Mouse (Mus musculus): ENCODE results near the gene Hoxd11. TPM values are rescaled to one million over a fixed set of nuclear protein-coding genes. Genes with fewer than 3 reads are reported as not detected.
A peak's percentile ranks its signal among the peaks of the same experiment; 100 is the strongest.

Gene Hoxd11
- polyA plus RNA-seq, 1 experiment from 2014 or later: not detected

DNA sequence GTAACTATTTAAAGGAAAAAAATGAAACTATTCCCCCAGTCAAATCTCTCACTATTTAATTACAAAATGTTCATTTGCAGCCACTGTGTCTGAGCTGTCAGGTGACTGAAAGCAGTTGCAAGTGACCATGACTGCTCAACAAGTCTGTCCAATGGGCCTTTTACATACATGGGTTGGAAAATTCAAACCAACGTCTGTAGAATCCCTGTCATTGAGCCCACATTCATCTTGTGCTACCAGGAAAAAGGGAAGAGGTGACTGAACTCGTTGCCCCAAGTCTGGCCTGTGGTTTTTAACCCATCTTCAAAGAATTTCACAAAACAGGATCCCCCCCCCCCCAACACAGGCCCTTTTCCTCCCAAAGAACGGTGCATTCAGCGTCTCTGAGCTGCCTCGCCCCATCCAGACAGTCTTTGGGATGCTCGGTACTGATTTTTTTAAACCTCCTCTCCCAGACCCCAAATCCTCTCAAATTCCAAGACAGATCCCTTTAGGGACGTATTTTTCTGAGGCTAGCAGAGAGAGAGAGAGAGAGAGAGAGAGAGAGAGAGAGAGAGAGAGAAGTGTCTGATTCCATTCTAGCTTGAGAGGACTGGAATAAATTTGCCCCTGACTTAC lies 16.6 kb downstream of the Hoxd11 start:
- Histone ChIP-seq H3K4me3 (replicated peaks) (no peak overlapping the region), H3K4me1 (replicated peaks) (peaks cover 18% of the 10 kb centered on the region), H3K9me3 (no peaks in the 10 kb centered on the region), H3K9ac (replicated peaks) (no peak overlapping the region), H3K4me2 (replicated peaks) (no peak overlapping the region), H3K36me3 (no peaks in the 10 kb centered on the region), H3K27ac (no peak overlapping the region), H3K27me3 (peaks cover 100% of the 10 kb centered on the region)
- 4% methylated on average over 7 of the region's 7 CpGs for WGBS
- no peak for ATAC-seq

DNA sequence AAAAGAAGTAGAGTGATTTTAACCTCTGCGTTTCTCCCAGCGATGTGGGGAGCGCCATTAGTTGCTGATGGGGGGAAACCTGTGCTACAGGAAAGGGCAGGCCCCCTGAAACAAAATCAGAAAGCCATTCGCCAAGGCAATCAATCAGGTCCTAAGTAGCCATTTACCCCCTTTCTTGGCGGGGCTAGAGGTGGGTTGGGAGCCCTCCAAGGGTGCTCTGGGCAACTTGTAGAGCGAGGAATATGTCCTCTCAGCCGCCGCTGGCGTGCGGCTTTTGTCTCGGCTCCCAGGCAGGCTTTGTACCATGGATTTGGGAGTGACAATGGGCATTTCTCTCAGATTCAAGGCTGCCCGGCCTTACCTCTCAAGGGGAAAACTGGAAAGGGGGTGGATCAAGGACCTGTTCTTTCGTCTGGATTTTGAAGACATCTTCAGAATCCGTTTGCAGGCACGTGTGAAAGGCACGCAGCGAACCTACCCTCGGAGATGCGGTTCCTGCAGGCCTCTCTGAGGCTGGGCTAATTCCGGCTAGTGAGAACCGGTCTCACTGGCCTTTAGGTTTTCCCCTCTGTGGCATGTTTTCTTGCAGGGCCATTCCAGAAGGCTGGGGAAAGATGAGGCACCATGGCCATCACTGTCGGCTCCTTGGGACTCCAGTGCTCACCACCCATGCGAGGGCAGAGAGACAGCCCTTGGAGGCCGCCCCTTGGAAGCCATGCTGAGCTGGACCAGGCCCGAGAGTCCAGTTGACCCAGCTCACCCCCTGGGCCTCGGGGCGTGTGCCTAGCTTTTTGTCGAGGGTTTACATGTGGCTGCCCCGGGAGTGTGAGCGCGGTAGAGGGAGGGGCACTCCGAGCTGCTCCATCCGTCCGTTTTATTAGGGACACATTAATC lies 17.3 kb downstream of the Hoxd11 start:
- Histone ChIP-seq H3K4me2 (replicated peaks) (no peak overlapping the region), H3K9me3 (no peaks in the 10 kb centered on the region), H3K4me3 (replicated peaks) (no peak overlapping the region), H3K4me1 (replicated peaks) (peaks cover 14% of the 10 kb centered on the region), H3K36me3 (no peaks in the 10 kb centered on the region), H3K9ac (replicated peaks) (no peak overlapping the region), H3K27me3 (peaks cover 100% of the 10 kb centered on the region), H3K27ac (no peak overlapping the region)
- WGBS: under 1% methylated on average over 34 of the region's 34 CpGs
- ATAC-seq: no peak

DNA sequence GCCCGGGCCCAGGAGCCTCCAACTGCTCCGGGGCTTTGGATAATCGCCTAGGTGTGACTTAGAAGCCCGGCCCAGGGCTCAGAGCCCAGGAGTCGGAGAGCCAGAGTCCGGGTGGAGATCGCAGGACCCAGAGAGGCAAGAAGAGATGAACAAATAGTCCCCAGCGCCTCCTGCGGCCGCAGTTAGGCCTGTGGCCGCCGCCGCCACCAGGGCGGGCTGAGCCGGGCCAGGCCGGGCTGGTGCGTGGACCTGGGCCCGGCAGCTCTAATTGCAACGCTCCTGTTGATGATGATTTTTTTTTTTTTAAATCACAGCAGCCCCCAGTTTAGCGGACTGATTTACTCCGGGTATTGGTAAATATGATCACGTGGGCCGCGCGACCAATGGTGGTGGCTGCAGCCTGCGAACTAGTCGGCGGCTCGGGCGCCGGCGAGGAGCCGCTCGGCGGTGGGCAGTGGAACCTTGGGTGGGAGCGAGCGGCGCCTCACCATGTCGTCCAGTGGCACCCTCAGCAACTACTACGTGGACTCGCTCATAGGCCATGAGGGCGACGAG lies 18.3 kb downstream of the Hoxd11 start, which contains the start of gene Hoxd9:
TSS of gene Hoxd9 (plus strand) at position 161 of the 555 bp plus-strand sequence.
- no peaks in the 10 kb centered on the region for H3K9me3 ChIP-seq
- peak within 1 kb of the TSS; percentile 50 for H3K4me2 ChIP-seq (replicated peaks)
- no peaks in the 10 kb centered on the region for H3K36me3 ChIP-seq
- H3K4me3 ChIP-seq (replicated peaks): peak within 1 kb of the TSS; percentile 35
- peaks cover 12% of the 10 kb centered on the region for H3K4me1 ChIP-seq (replicated peaks)
- peak; percentile 48 for ATAC-seq
- under 1% methylated on average over 43 of the region's 43 CpGs for WGBS
- peaks cover 99% of the 10 kb centered on the region for H3K27me3 ChIP-seq
- H3K27ac ChIP-seq: no peak within 1 kb of the TSS
- H3K9ac ChIP-seq (replicated peaks): no peak within 1 kb of the TSS

DNA sequence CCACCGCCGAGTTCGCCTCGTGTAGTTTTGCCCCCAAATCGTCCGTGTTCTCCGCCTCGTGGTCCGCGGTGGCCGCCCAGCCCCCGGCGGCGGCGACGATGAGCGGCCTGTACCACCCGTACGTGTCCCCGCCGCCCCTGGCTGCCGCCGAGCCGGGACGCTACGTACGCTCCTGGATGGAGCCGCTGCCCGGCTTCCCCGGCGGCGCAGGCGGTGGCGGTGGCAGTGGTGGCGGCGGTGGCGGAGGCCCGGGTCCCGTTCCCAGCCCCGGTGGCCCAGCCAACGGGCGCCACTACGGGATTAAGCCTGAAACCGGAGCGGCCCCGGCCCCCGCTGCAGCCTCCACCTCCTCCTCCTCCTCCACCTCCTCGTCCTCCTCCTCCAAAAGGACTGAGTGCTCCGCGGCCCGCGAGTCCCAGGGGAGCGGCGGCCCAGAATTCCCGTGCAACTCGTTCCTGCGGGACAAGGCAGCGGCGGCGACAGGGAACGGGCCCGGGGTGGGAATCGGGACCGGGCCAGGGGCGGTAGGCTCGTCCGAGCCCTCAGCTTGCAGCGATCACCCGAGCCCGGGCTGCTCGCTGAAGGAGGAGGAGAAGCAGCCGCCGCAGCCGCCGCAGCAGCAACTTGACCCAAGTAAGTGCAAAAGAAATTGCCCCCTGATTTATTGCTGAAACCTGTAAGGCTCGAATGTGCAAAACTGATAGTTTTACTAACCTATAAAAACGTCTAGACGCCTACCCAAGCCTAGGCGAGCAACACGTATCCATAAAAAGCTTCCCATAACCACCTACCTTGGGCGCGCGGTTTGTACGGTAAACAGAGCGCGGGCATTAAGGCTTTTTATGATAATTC lies 19.1 kb downstream of the Hoxd11 start:
- Histone ChIP-seq H3K27me3 (peaks cover 99% of the 10 kb centered on the region), H3K4me3 (replicated peaks) (peak overlapping the region; percentile 35), H3K9me3 (no peaks in the 10 kb centered on the region), H3K4me1 (replicated peaks) (peaks cover 12% of the 10 kb centered on the region), H3K36me3 (no peaks in the 10 kb centered on the region), H3K27ac (no peak overlapping the region), H3K4me2 (replicated peaks) (peak overlapping the region; percentile 50), H3K9ac (replicated peaks) (no peak overlapping the region)
- WGBS: under 1% methylated on average over 76 of the region's 86 CpGs
- ATAC-seq: peak; percentile 53

DNA sequence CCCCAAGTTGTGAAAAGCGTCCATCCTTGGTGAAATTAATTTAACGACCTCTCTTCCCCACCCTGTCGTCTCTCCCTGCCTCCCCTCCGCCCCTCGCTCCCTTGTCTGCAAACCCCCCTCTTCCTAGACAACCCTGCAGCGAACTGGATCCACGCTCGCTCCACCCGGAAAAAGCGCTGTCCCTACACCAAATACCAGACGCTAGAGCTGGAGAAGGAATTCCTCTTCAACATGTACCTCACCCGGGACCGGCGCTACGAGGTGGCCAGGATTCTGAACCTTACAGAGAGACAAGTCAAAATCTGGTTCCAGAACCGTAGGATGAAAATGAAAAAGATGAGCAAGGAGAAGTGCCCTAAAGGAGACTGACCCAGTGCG lies 19.7 kb downstream of the Hoxd11 start:
- peaks cover 99% of the 10 kb centered on the region for H3K27me3 ChIP-seq
- H3K36me3 ChIP-seq: no peaks in the 10 kb centered on the region
- peaks cover 12% of the 10 kb centered on the region for H3K4me1 ChIP-seq (replicated peaks)
- no peak overlapping the region for H3K4me3 ChIP-seq (replicated peaks)
- no peak for ATAC-seq
- H3K9me3 ChIP-seq: no peaks in the 10 kb centered on the region
- H3K27ac ChIP-seq: no peak overlapping the region
- H3K9ac ChIP-seq (replicated peaks): no peak overlapping the region
- under 1% methylated on average over 17 of the region's 17 CpGs for WGBS
- no peak overlapping the region for H3K4me2 ChIP-seq (replicated peaks)

DNA sequence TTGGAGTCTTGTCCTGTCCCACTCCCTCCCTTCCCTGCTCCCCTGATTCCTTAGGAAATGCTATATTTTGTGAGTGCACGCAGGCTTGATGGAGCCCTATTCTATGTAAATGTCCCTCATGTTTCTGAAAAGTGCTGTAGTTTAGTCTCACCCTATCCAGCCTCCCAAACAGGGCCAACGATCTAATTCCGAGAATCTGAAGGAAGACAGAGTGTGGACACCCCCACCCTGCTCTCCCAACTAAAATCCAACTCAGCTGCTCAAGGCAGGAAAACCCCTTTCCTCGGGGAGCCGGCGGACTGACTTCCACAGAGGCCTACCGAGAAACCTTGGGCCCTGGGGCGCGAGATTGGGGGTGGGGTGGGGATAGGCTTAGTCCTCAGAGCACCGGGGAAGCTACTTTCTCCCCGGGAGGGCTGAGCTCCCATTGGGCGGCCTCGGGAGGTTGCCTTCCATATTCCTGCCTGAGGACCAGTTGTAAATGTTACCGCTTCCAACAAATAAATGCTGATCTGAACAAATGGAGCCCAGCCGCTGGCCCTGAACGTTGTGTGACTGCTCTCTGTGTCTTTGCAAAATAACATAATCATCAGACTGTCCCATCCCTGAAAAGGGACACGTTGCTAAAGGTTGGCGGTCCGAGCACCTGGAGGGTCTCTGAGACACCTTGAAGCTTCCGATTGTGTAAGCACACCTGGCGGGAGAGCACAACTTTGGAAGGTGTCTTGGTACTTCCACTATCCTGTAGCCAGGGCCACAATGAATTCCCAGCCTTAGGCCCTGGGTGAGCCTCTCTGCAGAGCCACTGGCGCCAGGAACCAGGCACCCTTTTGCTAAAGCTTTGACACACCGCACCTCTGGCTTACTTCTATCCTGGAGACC lies 20.5 kb downstream of the Hoxd11 start:
- H3K4me2 ChIP-seq (replicated peaks): no peak overlapping the region
- H3K9me3 ChIP-seq: no peaks in the 10 kb centered on the region
- H3K27me3 ChIP-seq: peaks cover 99% of the 10 kb centered on the region
- ATAC-seq: no peak
- H3K9ac ChIP-seq (replicated peaks): no peak overlapping the region
- peaks cover 16% of the 10 kb centered on the region for H3K4me1 ChIP-seq (replicated peaks)
- no peak overlapping the region for H3K4me3 ChIP-seq (replicated peaks)
- H3K27ac ChIP-seq: no peak overlapping the region
- 2% methylated on average over 23 of the region's 23 CpGs for WGBS
- no peaks in the 10 kb centered on the region for H3K36me3 ChIP-seq

DNA sequence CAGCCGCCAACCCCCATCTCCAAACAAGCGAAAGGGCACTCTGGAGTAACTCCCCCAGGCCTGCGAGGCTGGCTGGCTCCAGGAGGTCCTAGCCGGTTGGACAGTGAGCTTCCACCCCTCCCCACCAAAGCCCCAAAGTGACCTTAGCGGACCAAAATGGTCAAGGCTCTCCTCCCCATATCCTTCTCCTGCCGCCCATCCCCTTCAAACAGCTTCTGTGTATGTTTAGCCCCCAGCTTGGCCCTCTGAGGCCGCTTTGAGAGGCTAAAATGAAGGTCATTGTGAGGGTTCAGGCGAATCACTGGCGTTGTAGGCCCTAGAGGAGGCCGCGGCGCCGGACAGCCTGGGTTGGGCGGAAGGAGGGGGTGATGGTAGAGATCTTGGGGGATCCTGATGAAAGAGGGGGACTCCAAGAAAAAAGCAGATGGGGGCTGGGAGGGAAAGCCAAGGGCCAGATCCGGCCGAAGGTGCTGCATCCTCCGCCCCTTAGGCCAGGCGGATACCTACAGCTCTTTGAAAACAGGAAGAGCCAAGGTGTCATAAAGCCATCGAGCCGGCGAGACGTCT lies 21.3 kb downstream of the Hoxd11 start:
- peaks cover 24% of the 10 kb centered on the region for H3K4me1 ChIP-seq (replicated peaks)
- under 1% methylated on average over 22 of the region's 22 CpGs for WGBS

DNA sequence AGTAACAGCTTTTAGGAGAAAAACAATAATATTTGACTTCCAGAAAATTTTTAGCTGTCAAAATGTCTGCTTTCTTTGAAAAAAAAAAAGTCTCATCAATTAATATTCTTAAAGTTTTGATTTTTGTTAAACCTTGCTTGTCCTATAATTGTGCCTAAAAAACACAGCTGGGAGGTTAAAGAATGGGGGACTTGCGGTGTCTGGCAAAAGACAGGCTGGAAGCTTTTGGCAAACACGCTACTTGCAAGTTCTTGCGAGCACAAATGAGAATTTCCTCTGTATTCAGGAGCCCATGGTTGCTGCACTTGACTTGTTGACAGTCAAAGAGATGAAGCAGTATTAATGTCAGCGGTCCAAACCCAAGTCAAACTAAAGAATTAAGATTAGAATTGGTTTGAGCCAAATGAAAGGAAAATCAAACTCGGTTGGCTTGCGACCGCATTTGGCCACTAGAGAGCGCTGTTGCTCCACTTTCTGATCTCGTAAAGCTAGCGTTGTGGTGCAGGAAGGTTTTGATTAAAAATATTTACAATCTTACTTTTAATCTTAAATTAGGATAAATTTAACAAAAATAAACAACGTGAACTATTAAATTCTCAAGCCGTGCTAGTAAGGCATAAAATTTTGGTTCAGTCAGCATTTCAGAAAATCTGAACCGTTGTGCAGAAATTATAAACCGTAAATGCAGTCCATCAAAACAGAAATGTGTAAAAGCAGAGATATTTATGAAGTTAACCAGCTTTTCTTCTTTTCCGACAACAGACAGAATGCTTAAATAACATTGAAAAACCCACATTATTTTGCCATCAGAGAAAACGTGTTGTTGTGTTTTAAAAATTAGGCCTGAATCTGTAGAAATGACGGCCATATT lies 22.8 kb downstream of the Hoxd11 start:
- H3K9me3 ChIP-seq: no peaks in the 10 kb centered on the region
- H3K9ac ChIP-seq (replicated peaks): no peak overlapping the region
- no peaks in the 10 kb centered on the region for H3K36me3 ChIP-seq
- H3K27me3 ChIP-seq: peaks cover 97% of the 10 kb centered on the region
- H3K4me1 ChIP-seq (replicated peaks): peaks cover 25% of the 10 kb centered on the region
- no peak overlapping the region for H3K4me2 ChIP-seq (replicated peaks)
- ATAC-seq: no peak
- no peak overlapping the region for H3K4me3 ChIP-seq (replicated peaks)
- no peak overlapping the region for H3K27ac ChIP-seq
- WGBS: 12% methylated on average over 17 of the region's 17 CpGs

More for the DNA sequence above, 21.3 kb downstream of the Hoxd11 start:
- Histone ChIP-seq H3K4me3 (replicated peaks) (no peak overlapping the region), H3K9ac (replicated peaks) (no peak overlapping the region), H3K27me3 (peaks cover 99% of the 10 kb centered on the region), H3K36me3 (no peaks in the 10 kb centered on the region), H3K4me2 (replicated peaks) (no peak overlapping the region), H3K9me3 (no peaks in the 10 kb centered on the region), H3K27ac (no peak overlapping the region)
- ATAC-seq: no peak

DNA sequence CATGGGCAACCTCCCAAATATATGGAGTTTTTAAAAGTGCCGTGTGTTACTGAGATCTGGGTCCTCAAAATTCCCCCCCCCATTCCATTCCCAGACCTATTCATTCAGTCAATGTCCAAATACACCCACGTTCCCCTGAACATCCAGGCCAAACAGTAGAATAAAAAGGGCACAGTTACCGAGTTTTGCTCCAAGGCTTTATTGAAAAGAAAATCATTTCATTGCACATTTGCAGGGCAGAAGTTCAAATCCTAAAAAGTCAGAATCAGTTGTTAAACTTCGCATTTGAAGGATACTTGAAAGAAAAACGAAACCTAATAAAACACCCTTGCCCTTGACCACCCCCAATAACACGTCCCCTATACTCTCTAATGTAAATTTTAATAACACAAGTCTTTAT lies 23.5 kb downstream of the Hoxd11 start:
- Histone ChIP-seq H3K9ac (replicated peaks) (no peak overlapping the region), H3K9me3 (no peaks in the 10 kb centered on the region), H3K4me3 (replicated peaks) (no peak overlapping the region), H3K27me3 (peaks cover 97% of the 10 kb centered on the region), H3K4me2 (replicated peaks) (no peak overlapping the region), H3K27ac (no peak overlapping the region), H3K4me1 (replicated peaks) (peaks cover 20% of the 10 kb centered on the region), H3K36me3 (no peaks in the 10 kb centered on the region)
- no peak for ATAC-seq
- WGBS: 11% methylated on average over 6 of the region's 6 CpGs

DNA sequence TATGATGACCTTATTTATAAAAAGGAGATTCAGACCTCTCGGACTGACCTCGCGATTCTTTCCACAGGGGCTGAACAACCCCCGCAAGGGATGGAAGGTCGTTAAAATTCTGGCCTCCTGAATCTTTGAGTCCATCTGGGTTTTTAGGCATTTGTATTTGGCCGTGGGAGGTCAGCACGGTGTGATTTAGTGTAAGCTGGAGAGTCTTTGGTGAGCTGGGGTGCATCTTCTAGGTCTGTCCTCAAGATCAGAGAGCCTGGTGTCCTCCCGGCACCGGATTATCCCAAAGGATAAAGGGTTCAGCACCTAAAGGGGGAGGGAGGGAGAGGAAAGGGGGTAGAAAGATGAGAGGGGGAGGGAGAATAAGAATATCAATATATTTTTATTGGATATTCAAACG lies 24.0 kb downstream of the Hoxd11 start:
- WGBS: 2% methylated on average over 10 of the region's 10 CpGs
- Histone ChIP-seq H3K4me2 (replicated peaks) (no peak overlapping the region), H3K36me3 (no peaks in the 10 kb centered on the region), H3K9ac (replicated peaks) (no peak overlapping the region), H3K4me3 (replicated peaks) (no peak overlapping the region), H3K4me1 (replicated peaks) (peaks cover 15% of the 10 kb centered on the region), H3K27ac (no peak overlapping the region), H3K27me3 (peaks cover 97% of the 10 kb centered on the region), H3K9me3 (no peaks in the 10 kb centered on the region)
- no peak for ATAC-seq

Measured in midbrain, embryonic 13.5 days (tissue).